Comparison of ENCODE assay signal across 8 mouse cellular contexts in the genomic region with DNA sequence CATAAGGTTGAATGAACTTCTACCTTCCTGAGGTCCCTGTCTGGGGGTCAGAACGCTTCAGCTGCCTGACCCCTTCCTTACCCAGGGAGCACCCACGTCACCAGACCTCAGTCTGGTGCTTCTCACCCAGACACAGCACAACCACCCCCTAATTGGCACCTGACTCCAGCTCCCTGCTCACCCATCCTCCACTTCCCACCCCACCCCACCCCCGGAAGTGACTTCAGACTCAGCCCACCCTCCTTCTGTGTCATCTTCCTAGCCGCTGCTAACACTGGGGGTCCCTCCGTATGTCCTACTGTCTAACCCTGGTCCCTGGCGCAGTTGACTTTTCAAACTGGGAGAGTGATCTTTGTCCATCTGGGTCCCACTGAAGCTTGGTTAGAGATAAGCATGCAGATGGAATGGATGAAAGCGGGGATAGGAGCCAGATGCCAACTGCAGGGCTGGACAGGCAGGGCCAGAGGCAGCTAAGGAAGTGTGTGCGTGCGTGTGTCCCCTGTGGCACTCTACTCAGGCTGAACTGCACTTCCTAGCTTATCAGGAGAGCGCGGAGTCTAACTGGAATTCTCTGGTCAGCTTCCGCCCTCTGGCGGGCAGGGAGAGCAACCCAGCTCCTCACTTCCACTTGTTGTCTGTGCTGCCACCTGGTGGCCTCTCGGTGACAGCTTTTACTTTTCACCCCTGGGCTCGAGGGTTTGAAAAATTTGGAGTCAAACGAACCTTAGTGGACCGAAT. TPM values are rescaled to one million over a fixed set of nuclear protein-coding genes. Genes with fewer than 3 reads are reported as not detected.
DNase-seq lines count a peak whose midpoint lies in the region; ATAC-seq and TF ChIP-seq lines count a peak whose summit lies in the region.

No protein-coding gene starts in this region.

- H3K9ac ChIP-seq in lung, embryonic 14.5 days = 0 out of 2 replicates have a peak overlapping the region, but pooled peaks have one; percentile 2

- 13% methylated on average over 17 of the region's 17 CpGs for WGBS in lung, embryonic 14.5 days
- 13% methylated on average over 17 of the region's 17 CpGs for WGBS in olfactory bulb, adult 2 months

- peak overlapping the region; percentile 54 for H3K4me2 ChIP-seq in lung, embryonic 14.5 days

- H3K27ac ChIP-seq in lung, embryonic 14.5 days (ENCODE audit: low read depth) = no peak overlapping the region
- H3K27ac ChIP-seq in olfactory bulb, adult 2 months (ENCODE audit: insufficient read depth, low read depth, low read length) = no peak overlapping the region

- peak; percentile 100 for TF ChIP-seq CTCF in lung, embryonic 14.5 days (IDR thresholded peaks at IDR 0.05; ENCODE audit: low read depth)
- peak; percentile 100 for TF ChIP-seq CTCF in olfactory bulb, adult 2 months (IDR thresholded peaks at IDR 0.05; ENCODE audit: insufficient read depth, low read depth, low read length)

- H3K4me3 ChIP-seq in lung, embryonic 14.5 days (ENCODE audit: low read depth, low read length) = no peak overlapping the region
- no peak overlapping the region for H3K4me3 ChIP-seq in olfactory bulb, adult 2 months (ENCODE audit: insufficient read depth, low read depth, low read length)

- H3K36me3 ChIP-seq in lung, embryonic 14.5 days (ENCODE audit: insufficient read depth) = no peaks in the 10 kb centered on the region

- peak; percentile 88 for DNase-seq in MN1 (ENCODE audit: low spot score)
- peak; percentile 88 for DNase-seq in cerebellum, adult 8-10 months
- peak; percentile 94 for DNase-seq in forelimb bud, embryonic 11.5 days (ENCODE audit: low read depth, low spot score)
- DNase-seq in layer of hippocampus, adult 8-10 months (ENCODE audit: low spot score in 2 of 2) = peak; percentile 78 to 93
- peak; percentile 98 for DNase-seq in lung, embryonic 14.5 days
- DNase-seq in thymus, adult 18-20 months = peak; percentile 67 to 74

- no peak for TF ChIP-seq POLR2A in olfactory bulb, adult 2 months (IDR thresholded peaks at IDR 0.05; ENCODE audit: insufficient read depth, low read depth, low read length)

- no peaks in the 10 kb centered on the region for H3K4me1 ChIP-seq in lung, embryonic 14.5 days (ENCODE audit: insufficient read depth)
- peaks cover 12% of the 10 kb centered on the region for H3K4me1 ChIP-seq in olfactory bulb, adult 2 months (ENCODE audit: control insufficient read depth, insufficient read depth, low read length)

- no peaks in the 10 kb centered on the region for H3K9me3 ChIP-seq in lung, embryonic 14.5 days (ENCODE audit: low read depth, low read length)

- H3K27me3 ChIP-seq in lung, embryonic 14.5 days (ENCODE audit: insufficient read depth, low read length) = no peaks in the 10 kb centered on the region

- peak; percentile 85 to 96 for ATAC-seq in hematopoietic stem cell, adult 5-6 weeks (replicated peaks in 1 of 2; ENCODE audit: insufficient read depth in 1 of 2, low FRiP score in 2 of 2, low TSS enrichment in 1 of 2, low read depth in 1 of 2, poor library complexity in 2 of 2, severe bottlenecking in 2 of 2)
- peak; percentile 93 for ATAC-seq in lung, embryonic 14.5 days (ENCODE audit: insufficient read depth)

RNA-seq across cellular contexts. Expression of a gene that starts 31.3 kb away (rescaled TPM):
- 10.6 and 14.8 TPM in 2 replicates for total RNA-seq in hematopoietic stem cell, adult 5-6 weeks (2017)
- 10 to 100 TPM; 66.0 to 86.5 (median 75.9) TPM for total RNA-seq in layer of hippocampus, adult 8-10 months (2022)
- 22.5 and 25.0 TPM in 2 replicates for polyA plus RNA-seq in lung, embryonic 14.5 days (2014; fragmentation: Nextera tagmentation; extraction: Ambion mirVana)
- polyA plus RNA-seq in olfactory bulb, adult 2 months (2012; ENCODE audit: insufficient read depth, insufficient read length, low replicate concordance, missing spikeins) = not detected in 2 replicates

RNA-seq across cellular contexts. Expression of a gene that starts 37.5 kb away (rescaled TPM):
- total RNA-seq in hematopoietic stem cell, adult 5-6 weeks (2017) = not detected in 2 replicates
- not detected for total RNA-seq in layer of hippocampus, adult 8-10 months (2022)
- not detected in 2 replicates for polyA plus RNA-seq in lung, embryonic 14.5 days (2014; fragmentation: Nextera tagmentation; extraction: Ambion mirVana)
- polyA plus RNA-seq in olfactory bulb, adult 2 months (2012; ENCODE audit: insufficient read depth, insufficient read length, low replicate concordance, missing spikeins) = not detected in 2 replicates
